Mouse (Mus musculus): ENCODE data around the gene Dcbld2. TPM values are rescaled to one million over a fixed set of nuclear protein-coding genes. Genes with fewer than 3 reads are reported as not detected.

Gene Dcbld2
- polyA plus RNA-seq (2012; ENCODE audit: insufficient read depth, insufficient read length, missing spikeins): 5.4 and 7.8 TPM in 2 replicates

GRCm38 (mm10) chr16:58408062-58408486 is at the start of gene Dcbld2:
Dcbld2 (plus strand) TSS chr16:58408443.
- no peak within 1 kb of the TSS for H3K27ac ChIP-seq (replicated peaks; ENCODE audit: low read depth, low read length)

GRCm38 (mm10) chr16:58377170-58377569 is 31.1 kb upstream of the Dcbld2 start:
- Histone ChIP-seq H3K4me1 (ENCODE audit: control insufficient read depth, insufficient read depth, insufficient read length, low read length) (no peaks in the 10 kb centered on the region), H3K27ac (replicated peaks; ENCODE audit: low read depth, low read length) (no peak overlapping the region), H3K4me3 (ENCODE audit: insufficient read depth, low read depth, low read length) (no peak overlapping the region)

More at GRCm38 (mm10) chr16:58408062-58408486, at the start of gene Dcbld2:
- Histone ChIP-seq H3K4me3 (ENCODE audit: insufficient read depth, low read depth, low read length) (peak within 1 kb of the TSS; percentile 86), H3K4me1 (ENCODE audit: control insufficient read depth, insufficient read depth, insufficient read length, low read length) (no peaks in the 10 kb centered on the region)

GRCm38 (mm10) chr16:58377756-58378503 is 30.3 kb upstream of the Dcbld2 start:
- H3K4me3 ChIP-seq (ENCODE audit: insufficient read depth, low read depth, low read length): no peak overlapping the region
- no peak overlapping the region for H3K27ac ChIP-seq (replicated peaks; ENCODE audit: low read depth, low read length)
- no peaks in the 10 kb centered on the region for H3K4me1 ChIP-seq (ENCODE audit: control insufficient read depth, insufficient read depth, insufficient read length, low read length)

- Histone ChIP-seq H3K4me1 (ENCODE audit: control insufficient read depth, insufficient read depth, insufficient read length, low read length) (no peaks in the 10 kb centered on the region), H3K4me3 (ENCODE audit: insufficient read depth, low read depth, low read length) (no peak overlapping the region), H3K27ac (replicated peaks; ENCODE audit: low read depth, low read length) (no peak overlapping the region)
Measured at GRCm38 (mm10) chr16:58386241-58386757, 21.9 kb upstream of the Dcbld2 start.

GRCm38 (mm10) chr16:58389143-58389755 is 19.0 kb upstream of the Dcbld2 start:
- H3K4me1 ChIP-seq (ENCODE audit: control insufficient read depth, insufficient read depth, insufficient read length, low read length): no peaks in the 10 kb centered on the region
- no peak overlapping the region for H3K4me3 ChIP-seq (ENCODE audit: insufficient read depth, low read depth, low read length)
- H3K27ac ChIP-seq (replicated peaks; ENCODE audit: low read depth, low read length): no peak overlapping the region

- no peak overlapping the region for H3K4me3 ChIP-seq (ENCODE audit: insufficient read depth, low read depth, low read length)
- H3K4me1 ChIP-seq (ENCODE audit: control insufficient read depth, insufficient read depth, insufficient read length, low read length): no peaks in the 10 kb centered on the region
- H3K27ac ChIP-seq (replicated peaks; ENCODE audit: low read depth, low read length): no peak overlapping the region
Measured at GRCm38 (mm10) chr16:58393036-58393435, 15.2 kb upstream of the Dcbld2 start.

GRCm38 (mm10) chr16:58394156-58394555 is 14.1 kb upstream of the Dcbld2 start:
- Histone ChIP-seq H3K4me3 (ENCODE audit: insufficient read depth, low read depth, low read length) (no peak overlapping the region), H3K4me1 (ENCODE audit: control insufficient read depth, insufficient read depth, insufficient read length, low read length) (no peaks in the 10 kb centered on the region), H3K27ac (replicated peaks; ENCODE audit: low read depth, low read length) (no peak overlapping the region)

GRCm38 (mm10) chr16:58398604-58399003 is 9.6 kb upstream of the Dcbld2 start:
- Histone ChIP-seq H3K27ac (replicated peaks; ENCODE audit: low read depth, low read length) (no peak overlapping the region), H3K4me3 (ENCODE audit: insufficient read depth, low read depth, low read length) (no peak overlapping the region), H3K4me1 (ENCODE audit: control insufficient read depth, insufficient read depth, insufficient read length, low read length) (no peaks in the 10 kb centered on the region)

- Histone ChIP-seq H3K4me1 (ENCODE audit: control insufficient read depth, insufficient read depth, insufficient read length, low read length) (no peaks in the 10 kb centered on the region), H3K27ac (replicated peaks; ENCODE audit: low read depth, low read length) (no peak overlapping the region), H3K4me3 (ENCODE audit: insufficient read depth, low read depth, low read length) (no peak overlapping the region)
Measured at GRCm38 (mm10) chr16:58401079-58401478, 7.2 kb upstream of the Dcbld2 start.

- Histone ChIP-seq H3K4me3 (ENCODE audit: insufficient read depth, low read depth, low read length) (no peak overlapping the region), H3K4me1 (ENCODE audit: control insufficient read depth, insufficient read depth, insufficient read length, low read length) (no peaks in the 10 kb centered on the region), H3K27ac (replicated peaks; ENCODE audit: low read depth, low read length) (no peak overlapping the region)
Measured at GRCm38 (mm10) chr16:58404665-58405064, 3.6 kb upstream of the Dcbld2 start.

GRCm38 (mm10) chr16:58405271-58405670 is 3.0 kb upstream of the Dcbld2 start:
- Histone ChIP-seq H3K4me1 (ENCODE audit: control insufficient read depth, insufficient read depth, insufficient read length, low read length) (no peaks in the 10 kb centered on the region), H3K27ac (replicated peaks; ENCODE audit: low read depth, low read length) (no peak overlapping the region), H3K4me3 (ENCODE audit: insufficient read depth, low read depth, low read length) (no peak overlapping the region)

GRCm38 (mm10) chr16:58408487-58409281 is 441 bp downstream of the Dcbld2 start:
- Histone ChIP-seq H3K4me3 (ENCODE audit: insufficient read depth, low read depth, low read length) (peak overlapping the region; percentile 86), H3K27ac (replicated peaks; ENCODE audit: low read depth, low read length) (no peak overlapping the region), H3K4me1 (ENCODE audit: control insufficient read depth, insufficient read depth, insufficient read length, low read length) (no peaks in the 10 kb centered on the region)

- H3K4me3 ChIP-seq (ENCODE audit: insufficient read depth, low read depth, low read length): peak overlapping the region; percentile 86; the same call in 1 of the 2 replicates
- H3K27ac ChIP-seq (replicated peaks; ENCODE audit: low read depth, low read length): no peak overlapping the region
- no peaks in the 10 kb centered on the region; the same call in 1 of the 2 replicates for H3K4me1 ChIP-seq (ENCODE audit: control insufficient read depth, insufficient read depth, insufficient read length, low read length)
Measured at GRCm38 (mm10) chr16:58409825-58410224, 1.6 kb downstream of the Dcbld2 start.

- no peak overlapping the region for H3K27ac ChIP-seq (replicated peaks; ENCODE audit: low read depth, low read length)
- no peaks in the 10 kb centered on the region; the same call in 1 of the 2 replicates for H3K4me1 ChIP-seq (ENCODE audit: control insufficient read depth, insufficient read depth, insufficient read length, low read length)
- no peak overlapping the region for H3K4me3 ChIP-seq (ENCODE audit: insufficient read depth, low read depth, low read length)
Measured at GRCm38 (mm10) chr16:58414801-58415200, 6.6 kb downstream of the Dcbld2 start.

- no peak overlapping the region for H3K4me3 ChIP-seq (ENCODE audit: insufficient read depth, low read depth, low read length)
- H3K27ac ChIP-seq (replicated peaks; ENCODE audit: low read depth, low read length): no peak overlapping the region
- no peaks in the 10 kb centered on the region; the same call in 1 of the 2 replicates for H3K4me1 ChIP-seq (ENCODE audit: control insufficient read depth, insufficient read depth, insufficient read length, low read length)
Measured at GRCm38 (mm10) chr16:58415500-58415899, 7.3 kb downstream of the Dcbld2 start.

All from brown adipose tissue, adult 24 weeks (tissue).